Comparison of ENCODE assay signal across 9 mouse cellular contexts in genomic region chr1:173941924-173942779, GRCm38 (mm10). TPM values are rescaled to one million over a fixed set of nuclear protein-coding genes. Genes with fewer than 3 reads are reported as not detected.
DNase-seq lines count a peak whose midpoint lies in the region; ATAC-seq and TF ChIP-seq lines count a peak whose summit lies in the region.
"Not testable (repeated sequence)": the region's sequence is repeated elsewhere in the genome, so short reads cannot be mapped to it uniquely, and the experiment has no call there.
"Had no signal": no experiment of that assay in that cellular context is flagged by ENCODE, and none has a peak within 500 bp of the region (broad histone marks: within the 10 kb centered on the region; RNA-seq: fewer than 3 reads in every experiment).

Mndal (minus strand) TSS chr1:173942491.
Ifi203 (minus strand) TSS chr1:173942672.

- H3K27ac ChIP-seq in embryonic fibroblast, embryonic 13.5 days (ENCODE audit: insufficient read depth, low read length), result 0 out of 2 replicates have a peak within 1 kb of the TSS, but pooled peaks have one; percentile 1
- H3K27ac ChIP-seq in kidney, adult 2 months (ENCODE audit: insufficient read depth, low read depth, low read length), result peak within 1 kb of the TSS; percentile 78
- H3K27ac ChIP-seq in spleen, adult 2 months (ENCODE audit: insufficient read depth, low read length), result peak within 1 kb of the TSS; percentile 83

- ATAC-seq in CD4-positive, CD25-positive, alpha-beta regulatory T cell, adult 4 months, result peak; percentile 80

- not testable (repeated sequence) for H3K4me3 ChIP-seq in embryonic fibroblast, embryonic 13.5 days (ENCODE audit: insufficient read depth, low read length)
- peak within 1 kb of the TSS; percentile 26; the same call in 1 of the 2 replicates for H3K4me3 ChIP-seq in kidney, adult 2 months (ENCODE audit: insufficient read depth, low read depth, low read length)
- H3K4me3 ChIP-seq in megakaryocyte, embryonic 14.5 days (replicated peaks), result peak within 1 kb of the TSS; percentile 57
- H3K4me3 ChIP-seq in spleen, adult 2 months (ENCODE audit: extremely low read depth, insufficient read depth, insufficient read length), result peak within 1 kb of the TSS; percentile 56

- H3K9me3 ChIP-seq in megakaryocyte, embryonic 14.5 days, result not testable (repeated sequence)

- H3K36me3 ChIP-seq in kidney, adult 2 months (ENCODE audit: control insufficient read depth, insufficient read depth, low read length); megakaryocyte, embryonic 14.5 days (replicated peaks; ENCODE audit: low read length); spleen, adult 2 months (ENCODE audit: control insufficient read depth, insufficient read depth, low read length): not testable (repeated sequence)

- H3K4me1 ChIP-seq in embryonic fibroblast, embryonic 13.5 days (ENCODE audit: control insufficient read depth, insufficient read depth, low read length); kidney, adult 2 months (ENCODE audit: control insufficient read depth, insufficient read depth, low read length); megakaryocyte, embryonic 14.5 days; spleen, adult 2 months (ENCODE audit: control insufficient read depth, insufficient read depth, insufficient read length): not testable (repeated sequence)

- 43% methylated on average over 3 of the region's 3 CpGs for WGBS in kidney, adult 2 months
- WGBS in spleen, adult 2 months, result 0% methylated on average over 3 of the region's 3 CpGs

- TF ChIP-seq CTCF in embryonic fibroblast, embryonic 13.5 days (IDR thresholded peaks at IDR 0.05; ENCODE audit: borderline replicate concordance, insufficient read depth, low read length); kidney, adult 2 months (conservative IDR thresholded peaks at IDR 0.05; ENCODE audit: insufficient read depth, insufficient read length, low read depth, low read length); spleen, adult 2 months (IDR thresholded peaks at IDR 0.05; ENCODE audit: extremely low read depth, insufficient read depth, insufficient read length, insufficient replicate concordance): not testable (repeated sequence)

- TF ChIP-seq POLR2A in embryonic fibroblast, embryonic 13.5 days (IDR thresholded peaks at IDR 0.05; ENCODE audit: low read depth, low read length); kidney, adult 2 months (IDR thresholded peaks at IDR 0.05; ENCODE audit: low read depth, low read length); spleen, adult 2 months (IDR thresholded peaks at IDR 0.05; ENCODE audit: low read depth, low read length): not testable (repeated sequence)

- H3K27me3 ChIP-seq in kidney, adult 2 months (replicated peaks; ENCODE audit: control insufficient read depth, insufficient read depth, low read length); megakaryocyte, embryonic 14.5 days (replicated peaks); spleen, adult 2 months (ENCODE audit: control insufficient read depth, insufficient read depth, low read length): not testable (repeated sequence)

- DNase-seq in adrenal gland, postnatal 14 days, result not testable (repeated sequence)
- peak; percentile 22 to 48 for DNase-seq in heart, adult 9 months (ENCODE audit: low spot score in 2 of 2)
- DNase-seq in kidney, adult 2 months, result peak; percentile 30
- DNase-seq in spleen, adult 2 months (ENCODE audit: low read depth in 1 of 2, low spot score in 2 of 2), result peak in 1 of 2 experiments; percentile 23

RNA-seq across cellular contexts. Expression of gene Mndal, which starts in this region (rescaled TPM):
- 100 to 1,000 TPM; 417 to 550 TPM for polyA plus RNA-seq in CD4-positive, CD25-positive, alpha-beta regulatory T cell, adult 4 months (2017; shearing (Covaris generic))
- 11.5 and 27.3 TPM in 2 replicates for total RNA-seq in adrenal gland, postnatal 14 days (2021)
- polyA plus RNA-seq in embryonic fibroblast, embryonic 13.5 days (2011; ENCODE audit: insufficient read length, low read depth, missing spikeins), result 3.7 and 8.8 TPM in 2 replicates
- 4.9 and 6.2 TPM in 2 replicates for polyA plus RNA-seq in kidney, adult 2 months (2012; rRNA removed)
- polyA plus RNA-seq in megakaryocyte, embryonic 14.5 days (2012; ENCODE audit: insufficient read depth, low replicate concordance), result 4.0 TPM in 1 of 2 replicates, not detected in the other
- polyA plus RNA-seq in spleen, adult 2 months (2012; rRNA removed), result 8.7 and 20.9 TPM in 2 replicates
- polyA plus RNA-seq: embryonic facial prominence, embryonic 10.5 days; forebrain, embryonic 10.5 days had no signal

RNA-seq across cellular contexts. Expression of gene Ifi203, which starts in this region (rescaled TPM):
- polyA plus RNA-seq in CD4-positive, CD25-positive, alpha-beta regulatory T cell, adult 4 months (2017; shearing (Covaris generic)), result 100 to 1,000 TPM; 265 to 384 TPM
- total RNA-seq in adrenal gland, postnatal 14 days (2021), result 10.1 and 20.6 TPM in 2 replicates
- polyA plus RNA-seq in embryonic fibroblast, embryonic 13.5 days (2011; ENCODE audit: insufficient read length, low read depth, missing spikeins), result 5.0 and 9.6 TPM in 2 replicates
- 5.9 and 9.9 TPM in 2 replicates for polyA plus RNA-seq in kidney, adult 2 months (2012; rRNA removed)
- polyA plus RNA-seq in megakaryocyte, embryonic 14.5 days (2012; ENCODE audit: insufficient read depth, low replicate concordance), result 2.3 TPM in 1 of 2 replicates, not detected in the other
- 23.4 and 29.8 TPM in 2 replicates for polyA plus RNA-seq in spleen, adult 2 months (2012; rRNA removed)
- polyA plus RNA-seq: embryonic facial prominence, embryonic 10.5 days had no signal

Comparison
In these comparisons a context has a peak if more than half of its experiments do, and no peak if none do; other contexts are left out.
1. RNA of gene Mndal (polyA plus RNA-seq): 417 to 550 TPM in CD4-positive, CD25-positive, alpha-beta regulatory T cell, adult 4 months; 8.7 to 20.9 TPM in spleen, adult 2 months, 3.7 to 8.8 TPM in embryonic fibroblast, embryonic 13.5 days, 4.9 to 6.2 TPM in kidney, adult 2 months and 4.0 TPM in megakaryocyte, embryonic 14.5 days; every median in the first group is over 10 times any median in the second.
2. H3K27ac ChIP-seq: peak in every context shown above with its lines; median percentile 83 in spleen, adult 2 months; 78 in kidney, adult 2 months; 1 in embryonic fibroblast, embryonic 13.5 days.